Mouse (Mus musculus) embryonic facial prominence, embryonic 11.5 days (tissue): ENCODE measurements around the gene Tango6. TPM values are rescaled to one million over a fixed set of nuclear protein-coding genes. Genes with fewer than 3 reads are reported as not detected.

Source experiments
- ATAC-seq: fragments of 200-750 bp; cut with Nextera tagmentation; replicated peaks from 2 replicates; pipeline ENCODE4 v1.8.0; 2017; ENCODE audit warnings: low read depth; ENCODE audit not compliant: insufficient number of reproducible peaks, low FRiP score, low TSS enrichment
- DNase-seq: peaks from one replicate; pipeline ENCODE4 v3.0.0-alpha.2; 2015; ENCODE audit warnings: low spot score
- H3K27ac ChIP-seq: fragments of 300-500 bp; sonication (generic); replicated peaks from 2 replicates; pipeline ENCODE4 v1.5.1; 2014; ENCODE audit warnings: mild to moderate bottlenecking, low read depth, low read length, control low read depth
- H3K27me3 ChIP-seq: fragments of 300-500 bp; sonication (generic); 2 replicates; pipeline ENCODE4 v1.6.1; 2014; ENCODE audit warnings: mild to moderate bottlenecking, low read length, moderate library complexity, mixed read lengths; ENCODE audit not compliant: control insufficient read depth, insufficient read depth
- H3K36me3 ChIP-seq: fragments of 300-500 bp; sonication (generic); replicated peaks from 2 replicates; pipeline ENCODE4 v1.6.1; 2014; ENCODE audit warnings: low read depth, mild to moderate bottlenecking, low read length, moderate library complexity, mixed read lengths; ENCODE audit not compliant: control insufficient read depth, insufficient read depth
- H3K4me1 ChIP-seq: fragments of 300-500 bp; sonication (generic); 2 replicates; pipeline ENCODE4 v1.6.1; 2014; ENCODE audit warnings: low read length, mixed read lengths; ENCODE audit not compliant: control insufficient read depth, insufficient read depth
- H3K4me2 ChIP-seq: fragments of 300-500 bp; sonication (generic); 2 replicates; pipeline ENCODE4 v1.6.1; 2014; ENCODE audit warnings: low read depth, mild to moderate bottlenecking, control low read depth, low read length, moderate library complexity
- H3K4me3 ChIP-seq: fragments of 300-500 bp; sonication (generic); 2 replicates; pipeline ENCODE4 v1.5.1; 2014; ENCODE audit warnings: low read depth, low read length, control low read depth
- H3K9ac ChIP-seq: fragments of 300-500 bp; sonication (generic); replicated peaks from 2 replicates; pipeline ENCODE4 v1.6.1; 2014; ENCODE audit warnings: mild to moderate bottlenecking, control low read depth, low read length
- H3K9me3 ChIP-seq: fragments of 300-500 bp; sonication (generic); replicated peaks from 2 replicates; pipeline ENCODE4 v1.6.1; 2016; ENCODE audit warnings: mild to moderate bottlenecking, low read length, inconsistent platforms, mixed read lengths; ENCODE audit not compliant: control insufficient read depth
- WGBS: fragments of 180-500 bp; shearing (Covaris S2); extraction: QIAGEN DNeasy Blood & Tissue Kit; methylation state at CpG from one replicate; pipeline ENCODE4 v1.1.7; 2014; 5-methylcytosine and 5-hydroxymethylcytosine counted together
- polyA plus RNA-seq: library from polyadenylated mRNA; unstranded; fragments of >200 nt; fragmentation: Nextera tagmentation; extraction: Ambion mirVana; gene quantifications from 2 replicates; pipeline ENCODE4 v1.2.1, GENCODE M21; 2014

The Tango6 gene
- polyA plus RNA-seq, 1 experiment from 2014 or later: 6.9 TPM

- H3K36me3 ChIP-seq: no peaks in the 10 kb centered on the region; the same call in 1 of the 2 replicates
- peak overlapping the region; percentile 94 for H3K27ac ChIP-seq
- H3K9ac ChIP-seq: peak overlapping the region; percentile 97
- H3K4me3 ChIP-seq: peak overlapping the region; percentile 84
- H3K4me1 ChIP-seq: no peaks in the 10 kb centered on the region
- DNase-seq: peak; percentile 67
- no peaks in the 10 kb centered on the region for H3K9me3 ChIP-seq
- ATAC-seq: peak; percentile 74
- WGBS: under 1% methylated on average over 55 of the region's 57 CpGs
- H3K4me2 ChIP-seq: peak overlapping the region; percentile 65
- no peaks in the 10 kb centered on the region for H3K27me3 ChIP-seq
Observed at GRCm38 (mm10) chr8:106892806-106893451, 210.1 kb downstream of the Tango6 start.

- WGBS: under 1% methylated on average over 62 of the region's 63 CpGs
- Histone ChIP-seq H3K36me3 (no peaks in the 10 kb centered on the region; the same call in 1 of the 2 replicates), H3K4me2 (peak within 1 kb of the TSS; percentile 65), H3K27me3 (no peaks in the 10 kb centered on the region), H3K4me3 (peak within 1 kb of the TSS; percentile 84), H3K4me1 (no peaks in the 10 kb centered on the region), H3K9ac (peak within 1 kb of the TSS; percentile 97), H3K9me3 (no peaks in the 10 kb centered on the region), H3K27ac (peak within 1 kb of the TSS; percentile 94)
- peak; percentile 90 for DNase-seq
- peak; percentile 90 for ATAC-seq
Observed at GRCm38 (mm10) chr8:106893481-106894156, 210.8 kb downstream of the Tango6 start, which contains the start of gene Utp4. Gene Utp4, plus strand, starts transcription at chr8:106893636.

- Histone ChIP-seq H3K9me3 (no peaks in the 10 kb centered on the region), H3K4me1 (no peaks in the 10 kb centered on the region), H3K4me3 (no peak overlapping the region), H3K9ac (no peak overlapping the region), H3K4me2 (no peak overlapping the region), H3K27ac (no peak overlapping the region), H3K36me3 (peaks cover 3% of the 10 kb centered on the region), H3K27me3 (no peaks in the 10 kb centered on the region)
- DNase-seq: no peak
- 89% methylated on average over 5 of the region's 5 CpGs for WGBS
- ATAC-seq: no peak
Observed at GRCm38 (mm10) chr8:106899473-106899872, 216.6 kb downstream of the Tango6 start.

Other genes with a start within 250 kb of the Tango6 start
- gene 6030452D12Rik, start 182.5 kb upstream of the Tango6 start, polyA plus RNA-seq: not detected in 2 replicates
- 10.8 and 11.0 TPM in 2 replicates for gene Cdh3, start 172.2 kb upstream of the Tango6 start, polyA plus RNA-seq
- gene Gm10073, start 109.6 kb upstream of the Tango6 start, polyA plus RNA-seq: 4.7 and 8.0 TPM in 2 replicates
- 19.8 and 20.9 TPM in 2 replicates for gene Cdh1, start 79.7 kb upstream of the Tango6 start, polyA plus RNA-seq
- gene Has3, start 187.2 kb downstream of the Tango6 start, polyA plus RNA-seq: 0.18 and 0.31 TPM in 2 replicates
- gene Utp4, start 210.6 kb downstream of the Tango6 start, polyA plus RNA-seq: 90.3 and 93.0 TPM in 2 replicates